Mouse (Mus musculus) lung, adult 2 months (tissue): ENCODE results near the gene Eva1b.

ENCODE experiments used
- CTCF ChIP-seq: fragments of 200-500 bp; IDR thresholded peaks from 2 replicates; pipeline ENCODE4 v1.5.1; 2011; ENCODE audit warnings: mild to moderate bottlenecking, low read length, control low read depth; ENCODE audit not compliant: insufficient read depth
- POLR2A ChIP-seq: fragments of 200-500 bp; IDR thresholded peaks from 2 replicates; pipeline ENCODE4 v1.6.1; 2011; ENCODE audit warnings: low read depth, mild to moderate bottlenecking, control low read depth, low read length, borderline replicate concordance; ENCODE audit errors: extremely low read depth

- peak; percentile 93 for TF ChIP-seq POLR2A
- no peak for TF ChIP-seq CTCF
Observed at GRCm38 (mm10) chr4:126162544-126163066, 15.1 kb downstream of the Eva1b start.
